Mouse (Mus musculus) fat pad, adult 2 months (tissue): Measurements from ENCODE around the gene Psmb2.

Experiments
- DNase-seq: peaks from one replicate; pipeline ENCODE4 v3.0.0-alpha.2; 2011; ENCODE audit warnings: low read depth, low spot score; ENCODE audit errors: extremely low read depth

Psmb2 gene

GRCm38 (mm10) chr4:126707439-126707826 lies 30.0 kb downstream of the Psmb2 start:
- DNase-seq = no peak

- no peak for DNase-seq
These were observed 54.7 kb downstream of the Psmb2 start for GRCm38 (mm10) chr4:126732111-126732510.

GRCm38 (mm10) chr4:126732531-126733380 lies 55.3 kb downstream of the Psmb2 start:
- DNase-seq = no peak

- DNase-seq = no peak
These were observed 56.7 kb downstream of the Psmb2 start for GRCm38 (mm10) chr4:126734001-126734603.

- no peak for DNase-seq
These were observed 57.4 kb downstream of the Psmb2 start for GRCm38 (mm10) chr4:126734700-126735381.

- no peak for DNase-seq
These were observed 58.1 kb downstream of the Psmb2 start for GRCm38 (mm10) chr4:126735382-126736000.

GRCm38 (mm10) chr4:126736001-126736414 lies 58.6 kb downstream of the Psmb2 start, which contains the start of gene Tfap2e:
Gene Tfap2e, minus strand, starts transcription at chr4:126736240.
- no peak for DNase-seq

GRCm38 (mm10) chr4:126739966-126740676 lies 62.7 kb downstream of the Psmb2 start:
- DNase-seq = no peak

GRCm38 (mm10) chr4:126741448-126741847 lies 64.0 kb downstream of the Psmb2 start:
- no peak for DNase-seq

GRCm38 (mm10) chr4:126742976-126743375 lies 65.5 kb downstream of the Psmb2 start:
- no peak for DNase-seq

- DNase-seq = no peak
These were observed 66.3 kb downstream of the Psmb2 start for GRCm38 (mm10) chr4:126743713-126744112.

- DNase-seq = no peak
These were observed 67.4 kb downstream of the Psmb2 start for GRCm38 (mm10) chr4:126744831-126745230.

- no peak for DNase-seq
These were observed 68.2 kb downstream of the Psmb2 start for GRCm38 (mm10) chr4:126745506-126746193.

GRCm38 (mm10) chr4:126746194-126746840 lies 68.9 kb downstream of the Psmb2 start:
- no peak for DNase-seq

GRCm38 (mm10) chr4:126748381-126748780 lies 71.0 kb downstream of the Psmb2 start:
- no peak for DNase-seq

GRCm38 (mm10) chr4:126749553-126749952 lies 72.1 kb downstream of the Psmb2 start:
- no peak for DNase-seq

GRCm38 (mm10) chr4:126750046-126750683 lies 72.7 kb downstream of the Psmb2 start:
- DNase-seq = no peak

GRCm38 (mm10) chr4:126750863-126751555 lies 73.6 kb downstream of the Psmb2 start:
- DNase-seq = no peak
